Mouse (Mus musculus): ENCODE data around the gene Ldhb. TPM values are rescaled to one million over a fixed set of nuclear protein-coding genes. Genes with fewer than 3 reads are reported as not detected.

Ldhb gene
- total and polyA plus RNA-seq, 3 experiments, result 0.25 to 0.59 TPM; not detected in 1

- Histone ChIP-seq H3K9ac (ENCODE audit: insufficient read depth, low read depth) (no peak overlapping the region), H3K4me3 (replicated peaks in 1 of 3; ENCODE audit: low read depth in 2 of 3, low read length in 2 of 3, poor library complexity in 1 of 3) (no peak overlapping the region), H3K27me3 (replicated peaks) (no peaks in the 10 kb centered on the region), H3K79me2 (replicated peaks; ENCODE audit: control insufficient read depth, extremely low read depth, insufficient read depth, poor library complexity, severe bottlenecking) (no peaks in the 10 kb centered on the region), H3K27ac (ENCODE audit: insufficient read depth, low read depth) (no peak overlapping the region), H3K4me2 (ENCODE audit: insufficient read depth, low read depth, poor library complexity, severe bottlenecking) (no peak overlapping the region), H3K9me3 (replicated peaks; ENCODE audit: low read length) (no peaks in the 10 kb centered on the region), H3K36me3 (replicated peaks in 1 of 2; ENCODE audit: control insufficient read depth in 1 of 2, insufficient read depth in 1 of 2, low read length in 1 of 2) (no peaks in the 10 kb centered on the region), H3K4me1 (ENCODE audit: control insufficient read depth in 1 of 2, insufficient read depth in 2 of 2) (no peaks in the 10 kb centered on the region)
- no peak for TF ChIP-seq MEF2A (IDR thresholded peaks at IDR 0.05; ENCODE audit: borderline replicate concordance, low read depth, low read length)
- TF ChIP-seq CHD1 (IDR thresholded peaks at IDR 0.05; ENCODE audit: low read depth, low read length), result no peak
- no peak for TF ChIP-seq CHD2 (IDR thresholded peaks at IDR 0.05; ENCODE audit: low read length)
- no peak for TF ChIP-seq ZKSCAN1 (IDR thresholded peaks at IDR 0.05; ENCODE audit: borderline replicate concordance, low read depth, low read length)
- TF ChIP-seq MAZ (IDR thresholded peaks at IDR 0.05; ENCODE audit: low read depth, low read length), result no peak
- no peak for TF ChIP-seq BHLHE40 (IDR thresholded peaks at IDR 0.05; ENCODE audit: low read depth, low read length)
- no peak for TF ChIP-seq RCOR1 (conservative IDR thresholded peaks at IDR 0.05; ENCODE audit: low read depth, low read length)
- TF ChIP-seq JUN (IDR thresholded peaks at IDR 0.05; ENCODE audit: insufficient read depth, low read depth, low read length), result no peak
- no peak for TF ChIP-seq ETS1 (conservative IDR thresholded peaks at IDR 0.05; ENCODE audit: low read depth, low read length)
- no peak for TF ChIP-seq USF1 (IDR thresholded peaks at IDR 0.05; ENCODE audit: low read depth, low read length)
- no peak for TF ChIP-seq NELFE (IDR thresholded peaks at IDR 0.05; ENCODE audit: low read depth, low read length)
- TF ChIP-seq TCF12 (IDR thresholded peaks at IDR 0.05; ENCODE audit: low read depth, low read length), result no peak
- TF ChIP-seq GABPA (IDR thresholded peaks at IDR 0.05; ENCODE audit: insufficient replicate concordance, low read depth, low read length), result no peak
- no peak for DNase-seq (ENCODE audit: extremely low read depth)
- dilution Hi-C loops (cut with MboI; ENCODE audit: extremely low pct_ligation_motif_present, extremely low pct_unique_long_range_greater_than_20kb, low sequenced_read_pairs), result no loop called here
- in situ Hi-C loops (cut with MboI; ENCODE audit: low pct_ligation_motif_present, low pct_unique_long_range_greater_than_20kb, low sequenced_read_pairs), result no loop called here
Observed at GRCm38 (mm10) chr6:142551482-142551881, 43.7 kb upstream of the Ldhb start.

- Histone ChIP-seq H3K27ac (ENCODE audit: insufficient read depth, low read depth) (no peak overlapping the region), H3K36me3 (replicated peaks in 1 of 2; ENCODE audit: control insufficient read depth in 1 of 2, insufficient read depth in 1 of 2, low read length in 1 of 2) (no peaks in the 10 kb centered on the region), H3K4me2 (ENCODE audit: insufficient read depth, low read depth, poor library complexity, severe bottlenecking) (no peak overlapping the region), H3K27me3 (replicated peaks) (no peaks in the 10 kb centered on the region), H3K4me3 (replicated peaks in 1 of 3; ENCODE audit: low read depth in 2 of 3, low read length in 2 of 3, poor library complexity in 1 of 3) (no peak overlapping the region), H3K4me1 (ENCODE audit: control insufficient read depth in 1 of 2, insufficient read depth in 2 of 2) (no peaks in the 10 kb centered on the region), H3K79me2 (replicated peaks; ENCODE audit: control insufficient read depth, extremely low read depth, insufficient read depth, poor library complexity, severe bottlenecking) (no peaks in the 10 kb centered on the region), H3K9me3 (replicated peaks; ENCODE audit: low read length) (no peaks in the 10 kb centered on the region), H3K9ac (ENCODE audit: insufficient read depth, low read depth) (no peak overlapping the region)
- dilution Hi-C loops (cut with MboI; ENCODE audit: extremely low pct_ligation_motif_present, extremely low pct_unique_long_range_greater_than_20kb, low sequenced_read_pairs) (no loop called here), in situ Hi-C loops (cut with MboI; ENCODE audit: low pct_ligation_motif_present, low pct_unique_long_range_greater_than_20kb, low sequenced_read_pairs) (no loop called here)
- TF ChIP-seq SMC3 (IDR thresholded peaks at IDR 0.05; ENCODE audit: low read depth, low read length) (no peak), GABPA (IDR thresholded peaks at IDR 0.05; ENCODE audit: insufficient replicate concordance, low read depth, low read length) (no peak), CHD2 (IDR thresholded peaks at IDR 0.05; ENCODE audit: low read length) (no peak), ELF1 (IDR thresholded peaks at IDR 0.05; ENCODE audit: low read depth, low read length) (no peak), ZC3H11A (IDR thresholded peaks at IDR 0.05; ENCODE audit: low read depth, low read length) (no peak), CTCF (conservative IDR thresholded peaks at IDR 0.05 in 1 of 2, IDR thresholded peaks at IDR 0.05 in 1 of 2; ENCODE audit: low read depth in 2 of 2, low read length in 2 of 2) (no peak), POLR2A (IDR thresholded peaks at IDR 0.05; ENCODE audit: low read depth, low read length) (no peak), CHD1 (IDR thresholded peaks at IDR 0.05; ENCODE audit: low read depth, low read length) (no peak), TCF12 (IDR thresholded peaks at IDR 0.05; ENCODE audit: low read depth, low read length) (no peak), TBP (conservative IDR thresholded peaks at IDR 0.05; ENCODE audit: low read depth, low read length) (no peak), MXI1 (IDR thresholded peaks at IDR 0.05; ENCODE audit: low read depth, low read length) (no peak), MEF2A (IDR thresholded peaks at IDR 0.05; ENCODE audit: borderline replicate concordance, low read depth, low read length) (no peak), JUND (conservative IDR thresholded peaks at IDR 0.05; ENCODE audit: low read depth, low read length) (no peak), IRF4 (IDR thresholded peaks at IDR 0.05; ENCODE audit: low read depth, low read length) (no peak), EP300 (IDR thresholded peaks at IDR 0.05; ENCODE audit: low read length) (no peak)
- DNase-seq (ENCODE audit: extremely low read depth), result no peak
Observed at GRCm38 (mm10) chr6:142550871-142551270, 43.1 kb upstream of the Ldhb start.
